Mouse (Mus musculus) lung, postnatal 10 days (tissue): ENCODE measurements around the gene Tex2.
"Not testable (repeated sequence)": the region's sequence is repeated elsewhere in the genome, so short reads cannot be mapped to it uniquely, and the experiment has no call there.

ENCODE experiments used
- DNase-seq: peaks from one replicate; pipeline ENCODE4 v3.0.0; 2021

The Tex2 gene

DNA sequence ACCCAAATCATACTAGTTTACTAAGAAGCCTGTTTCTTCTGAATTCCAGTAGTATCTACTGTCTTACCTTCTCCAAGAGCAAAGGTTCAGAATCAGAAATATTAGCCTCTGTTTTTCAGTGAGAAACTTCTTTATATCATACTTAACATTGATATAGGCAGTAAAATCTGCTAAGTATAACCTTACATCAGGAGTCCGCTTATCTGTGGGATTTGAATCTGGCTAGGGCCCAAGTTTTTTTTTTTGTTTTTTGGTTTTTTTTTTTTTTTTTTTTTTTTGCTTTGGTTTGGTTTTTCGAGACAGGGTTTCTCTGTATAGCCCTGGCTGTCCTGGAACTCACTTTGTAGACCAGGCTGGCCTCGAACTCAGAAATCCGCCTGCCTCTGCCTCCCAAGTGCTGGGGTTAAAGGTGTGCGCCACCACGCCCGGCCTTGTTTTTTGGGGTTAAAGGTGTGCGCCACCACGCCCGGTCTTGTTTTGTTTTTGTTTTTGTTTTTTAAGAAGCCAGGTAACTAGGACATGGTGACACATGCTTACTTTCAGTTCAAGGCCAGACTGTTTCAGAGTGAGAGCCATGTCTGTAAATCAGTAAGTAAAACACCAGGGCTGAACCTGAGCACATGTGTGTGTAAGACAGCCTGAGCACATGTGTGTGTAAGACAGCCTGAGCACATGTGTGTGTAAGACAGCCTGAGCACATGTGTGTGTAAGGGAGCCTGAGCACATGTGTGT lies 35.4 kb downstream of the Tex2 start:
- DNase-seq: not testable (repeated sequence)

DNA sequence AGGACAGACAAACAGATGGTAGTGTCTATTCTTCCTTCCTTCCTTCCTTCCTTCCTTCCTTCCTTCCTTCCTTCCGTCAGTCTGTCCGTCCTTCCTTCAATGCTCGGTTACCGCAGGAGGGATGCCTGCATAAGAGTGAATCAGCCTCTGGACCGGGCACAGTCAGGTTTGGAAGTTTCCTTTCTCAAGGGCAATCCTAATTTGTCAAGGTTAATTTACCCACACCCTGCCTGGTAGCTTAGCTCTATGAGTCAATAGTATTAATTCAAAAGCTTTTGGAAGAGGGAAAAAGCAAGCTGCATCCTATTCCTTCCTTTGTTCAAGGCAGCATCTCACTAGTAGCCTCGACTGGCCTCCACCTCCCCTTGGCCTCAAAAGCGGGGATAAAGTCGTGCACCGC lies 38.8 kb downstream of the Tex2 start:
- DNase-seq: no peak

DNA sequence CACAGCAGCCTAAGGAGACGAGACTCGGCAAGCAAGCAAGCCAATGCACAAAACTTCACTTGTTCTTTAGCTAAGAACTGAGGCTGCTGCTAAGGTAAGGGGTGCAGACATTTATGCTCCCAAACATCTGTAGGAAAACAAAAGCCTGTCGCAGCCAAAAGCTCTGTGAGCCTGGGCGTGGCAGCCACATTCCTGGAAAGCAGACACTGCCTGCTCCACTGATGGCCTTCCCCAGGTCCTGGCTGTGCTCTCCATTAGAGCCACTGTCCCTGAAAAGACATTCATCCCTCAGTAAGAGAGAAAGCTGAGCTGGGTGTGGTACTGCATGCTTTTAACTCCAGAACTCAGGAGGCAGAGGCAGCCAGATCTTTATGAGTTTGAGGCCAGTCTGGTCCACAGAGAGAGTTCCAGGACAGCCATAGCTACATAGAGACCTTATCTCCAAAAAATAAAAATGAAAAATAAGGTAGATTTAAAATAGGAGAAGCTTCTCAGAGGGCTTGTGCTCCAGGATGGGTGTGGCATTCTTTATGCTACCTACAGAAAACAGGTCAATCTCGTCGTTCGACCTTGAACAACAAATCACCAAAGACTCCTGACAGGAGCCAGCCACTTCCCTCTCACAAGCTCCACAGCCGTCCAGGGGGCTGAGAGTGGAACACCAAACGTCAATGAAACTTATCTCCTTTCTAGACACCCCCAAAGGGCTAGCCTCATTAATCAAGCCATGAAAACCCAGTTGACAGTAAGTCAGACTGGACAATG lies 39.6 kb downstream of the Tex2 start:
- no peak for DNase-seq

DNA sequence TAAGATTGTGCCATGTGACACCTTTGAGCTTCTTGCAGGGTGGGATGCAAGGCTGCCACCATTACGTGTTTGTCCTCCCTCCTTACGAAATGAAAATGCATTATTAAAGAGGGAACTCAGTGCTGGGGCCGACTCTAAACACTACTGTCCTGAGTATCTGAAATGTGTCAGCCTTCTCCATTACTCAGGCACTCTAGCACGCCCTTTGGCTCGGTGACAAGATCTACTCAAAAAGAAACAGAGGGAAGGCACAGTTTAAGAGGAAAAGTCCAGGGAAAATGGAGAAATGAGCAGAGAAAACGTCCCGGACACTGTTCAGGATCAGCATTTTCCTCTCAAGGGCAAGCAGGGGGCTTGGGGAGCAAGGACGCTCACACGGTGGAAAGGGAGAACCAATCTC lies 40.3 kb downstream of the Tex2 start:
- DNase-seq: peak; percentile 64

DNA sequence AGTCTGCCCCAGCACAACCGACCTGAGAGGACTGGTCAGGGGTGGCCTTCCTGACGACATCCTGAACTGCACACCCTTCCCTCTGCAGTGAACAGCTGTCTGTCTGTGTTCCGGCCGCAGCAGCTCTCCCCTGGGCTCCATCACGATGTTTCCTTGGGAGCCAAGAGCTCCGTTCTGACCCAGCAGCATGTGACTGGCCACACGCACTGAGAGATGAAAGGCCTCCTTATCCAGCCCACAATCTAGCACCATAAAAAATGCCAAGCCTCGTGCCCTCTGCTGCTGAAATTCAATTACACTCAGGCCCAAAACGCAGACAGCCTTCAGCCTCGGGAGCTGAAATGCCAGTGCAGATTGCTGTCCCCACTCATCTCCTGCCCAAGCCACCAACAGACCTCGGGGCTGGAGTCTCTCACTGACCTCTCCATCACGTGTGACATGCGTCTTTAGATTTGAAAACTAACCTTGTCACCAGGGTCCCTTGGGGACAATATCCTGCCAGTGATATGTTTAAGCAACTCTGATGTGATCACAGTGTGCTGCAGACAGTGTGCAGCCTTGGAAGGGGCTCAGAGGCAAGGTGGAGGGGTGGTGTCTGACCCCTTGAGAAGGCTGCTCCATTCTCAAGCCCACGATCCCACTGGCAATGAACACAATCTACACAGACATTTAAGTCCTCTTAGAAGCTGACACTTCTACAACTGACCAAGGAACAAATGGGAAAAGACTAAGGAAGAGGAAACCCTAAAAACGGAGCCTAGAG lies 41.0 kb downstream of the Tex2 start:
- DNase-seq: peak; percentile 30

DNA sequence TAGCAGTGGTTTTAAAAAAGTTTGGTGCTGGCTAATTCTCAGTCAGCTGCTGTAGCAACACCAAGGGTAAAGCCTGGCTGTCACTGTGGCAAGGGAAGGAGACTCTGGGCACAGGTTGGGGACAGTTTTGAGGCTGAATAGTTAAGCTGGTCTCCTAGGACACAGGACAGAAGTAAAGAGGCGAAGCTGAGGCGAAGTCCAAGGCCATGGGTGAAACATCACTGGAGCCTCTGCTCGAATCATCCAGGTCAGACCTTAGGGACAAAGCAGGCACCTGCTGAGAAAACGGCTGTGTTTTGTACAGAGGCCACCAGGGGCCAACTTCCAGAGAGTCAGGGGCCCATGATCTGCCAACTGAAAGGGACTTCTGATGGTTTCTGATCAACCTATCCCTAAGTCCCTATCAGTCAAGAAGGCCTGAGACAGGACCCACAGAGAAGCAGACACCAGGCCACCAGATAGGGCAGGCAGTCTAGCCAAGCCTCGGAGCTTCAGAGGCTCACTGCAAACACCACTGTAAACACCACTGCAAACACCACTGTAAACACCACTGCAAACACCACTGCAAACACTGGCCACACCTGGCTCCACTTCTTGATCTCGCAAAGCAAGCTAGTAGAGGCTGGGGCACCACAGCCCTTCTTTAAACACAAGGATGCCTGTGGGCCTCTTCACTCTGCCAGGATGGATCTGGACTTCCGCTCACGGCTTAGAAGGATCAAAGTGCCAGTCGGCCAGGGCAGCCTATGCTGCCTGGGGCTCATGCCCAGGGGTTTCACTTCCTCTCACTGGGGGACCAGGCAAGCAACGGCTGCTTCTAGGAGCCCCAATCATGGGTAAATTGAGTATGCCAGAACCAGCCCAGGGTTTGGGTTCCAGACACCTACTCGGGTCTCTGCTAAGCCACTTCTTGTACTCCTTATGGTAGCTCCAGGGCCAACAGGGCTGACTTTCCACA lies 41.9 kb downstream of the Tex2 start:
- no peak for DNase-seq

DNA sequence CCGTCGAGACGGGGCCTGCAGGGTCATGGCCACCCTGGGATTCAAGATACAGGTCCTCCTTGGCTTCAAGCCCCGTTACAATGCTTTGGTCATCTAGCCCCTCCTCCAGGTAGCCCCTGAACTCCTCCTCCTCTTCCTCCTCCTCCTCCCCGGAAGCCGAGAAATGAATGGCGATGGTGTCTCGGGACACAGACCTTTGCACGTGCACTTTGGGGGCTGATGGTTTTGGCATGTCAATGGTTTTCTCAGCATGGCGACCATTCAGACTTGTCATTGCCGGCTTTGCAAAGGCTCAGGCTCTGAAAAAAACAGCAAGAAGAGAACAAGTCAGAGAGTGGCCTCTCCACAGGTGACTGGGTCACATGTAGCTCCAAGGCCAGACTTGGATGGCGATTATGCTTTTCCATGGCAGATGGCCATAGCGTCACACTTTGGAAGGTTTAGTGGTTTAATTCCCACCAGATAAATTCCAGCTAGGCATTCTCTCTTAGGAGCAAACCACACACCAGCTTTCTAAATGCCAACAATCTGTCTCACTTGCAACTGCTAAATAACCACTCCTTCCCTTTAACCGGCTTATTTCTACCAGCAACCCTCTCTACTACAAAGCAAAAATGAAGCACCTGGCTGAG lies 44.8 kb downstream of the Tex2 start:
- no peak for DNase-seq

DNA sequence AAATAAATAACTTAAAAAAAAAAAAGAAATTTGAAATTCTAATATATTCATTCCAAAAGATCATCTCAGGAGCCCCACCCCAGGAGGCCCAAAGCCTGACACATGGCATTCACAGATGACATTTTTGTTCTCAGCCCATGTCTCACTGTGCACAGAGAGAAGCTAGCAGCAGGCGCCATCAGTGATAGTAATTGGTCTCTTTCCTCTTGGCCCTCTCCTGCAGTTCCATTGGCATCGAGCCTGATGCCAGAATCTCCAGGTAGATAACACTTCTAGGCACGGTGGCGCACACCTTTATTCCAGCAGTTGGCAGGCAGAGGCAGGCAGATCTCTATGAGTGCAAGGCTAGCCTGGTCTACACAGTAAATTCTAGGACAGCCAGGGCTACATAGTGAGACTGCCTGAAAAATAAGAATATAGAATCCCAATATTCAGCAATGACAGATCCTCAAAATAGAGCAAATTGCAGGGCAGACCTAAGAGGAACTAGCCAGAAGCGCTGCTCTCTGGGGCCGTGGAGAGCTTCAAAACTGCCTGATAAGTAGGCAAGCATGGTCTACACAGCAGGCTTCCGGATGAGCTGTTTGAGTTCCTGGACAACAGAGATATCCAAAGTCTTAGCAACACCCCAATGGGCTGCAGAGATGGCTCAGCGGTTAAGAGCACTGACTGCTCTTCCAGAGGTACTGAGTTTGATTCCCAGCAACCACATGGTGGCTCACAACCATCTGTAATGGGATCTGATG lies 47.0 kb downstream of the Tex2 start:
- DNase-seq: no peak

DNA sequence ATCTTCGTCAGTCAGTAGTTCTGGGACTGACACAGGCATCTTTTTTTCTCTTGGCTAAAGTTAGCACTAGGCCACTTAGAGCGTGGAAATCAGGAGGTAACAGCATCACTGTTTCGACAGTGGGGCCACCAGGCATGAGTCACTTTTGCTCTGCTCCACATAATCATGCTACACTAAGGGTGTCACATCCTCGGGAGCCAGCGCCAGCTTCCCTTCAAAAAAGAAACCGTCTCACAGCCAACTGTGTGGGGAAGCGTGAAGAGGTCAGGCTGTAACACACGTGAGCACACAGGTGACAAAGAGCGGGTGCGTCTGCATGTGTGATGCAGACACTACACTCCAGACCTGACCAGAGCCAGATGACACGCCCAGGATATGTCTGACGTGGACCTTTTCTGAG lies 49.0 kb downstream of the Tex2 start:
- no peak for DNase-seq

DNA sequence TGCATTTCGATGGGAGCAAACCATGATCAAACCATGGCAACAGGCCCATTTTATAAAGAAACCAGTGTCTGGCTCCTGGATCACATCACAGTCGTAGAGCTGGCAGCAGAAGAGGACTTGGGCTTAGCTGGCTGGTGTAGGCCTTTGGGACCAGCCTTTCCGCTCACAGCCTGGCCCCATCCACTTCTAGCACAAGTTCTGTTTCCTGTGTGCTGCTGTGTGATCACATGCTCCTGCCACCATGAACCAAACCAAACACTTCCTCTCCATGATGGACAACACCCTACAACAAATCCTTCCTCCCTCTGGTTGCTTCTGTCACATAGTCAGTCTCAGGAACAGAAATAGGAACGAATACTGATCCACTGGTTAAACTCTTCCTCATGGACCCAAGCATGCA lies 50.5 kb downstream of the Tex2 start:
- DNase-seq: no peak

DNA sequence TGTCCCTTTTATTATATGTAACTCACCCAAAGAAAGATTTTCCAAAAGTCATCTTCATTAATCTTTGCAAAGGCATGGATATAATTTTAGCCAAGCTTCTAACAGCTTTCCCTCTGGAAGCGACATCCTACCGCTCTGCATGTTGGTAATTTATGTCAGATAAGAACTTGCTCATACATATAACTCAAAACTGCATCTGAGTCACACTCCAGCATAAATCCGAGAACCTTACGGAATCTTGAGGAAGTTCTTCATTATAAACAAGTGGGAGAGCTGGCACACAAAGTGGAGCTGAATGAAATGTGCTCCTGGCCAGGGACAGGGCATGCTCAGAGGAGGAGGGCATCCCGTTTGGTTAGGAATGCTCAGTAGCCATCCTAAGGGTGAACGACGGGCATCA lies 53.5 kb downstream of the Tex2 start:
- no peak for DNase-seq

DNA sequence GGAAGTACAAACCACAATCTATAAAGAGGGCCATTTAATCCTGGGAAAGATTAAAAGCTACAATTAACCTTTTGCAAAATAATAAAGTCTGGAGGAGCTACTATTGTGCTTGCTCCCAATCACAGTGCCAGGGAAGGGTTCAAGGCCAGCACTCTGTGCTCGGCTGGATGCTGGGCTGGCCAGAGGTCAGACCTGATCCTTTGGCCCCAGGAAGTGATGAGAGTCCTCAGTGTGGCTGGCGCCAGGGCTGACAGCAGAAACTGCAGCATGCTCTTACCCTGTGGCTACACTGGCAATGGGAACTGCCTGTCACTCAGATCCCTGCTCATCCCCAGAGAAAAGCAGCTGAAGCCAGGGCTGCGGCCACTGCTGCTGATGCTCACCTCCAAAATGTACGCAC lies 55.2 kb downstream of the Tex2 start:
- no peak for DNase-seq

DNA sequence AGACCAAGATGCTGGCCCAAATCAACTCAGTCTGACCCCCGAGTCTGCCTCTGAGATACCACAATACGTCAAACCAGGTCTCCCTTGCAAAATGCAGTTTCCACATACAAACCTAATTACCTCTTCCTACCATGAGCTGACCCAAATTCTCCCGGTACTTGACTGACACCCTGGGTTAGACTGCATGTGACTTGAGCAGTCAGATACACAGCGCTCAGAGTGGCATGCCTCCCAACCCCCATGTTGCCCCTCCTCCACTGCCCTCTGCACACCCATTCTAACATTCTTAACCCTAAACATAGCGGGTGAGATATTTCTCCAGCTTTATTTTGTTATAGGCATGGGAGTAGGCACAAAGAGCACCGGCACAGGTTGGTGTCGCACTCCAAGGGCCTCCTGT lies 55.8 kb downstream of the Tex2 start:
- DNase-seq: no peak

DNA sequence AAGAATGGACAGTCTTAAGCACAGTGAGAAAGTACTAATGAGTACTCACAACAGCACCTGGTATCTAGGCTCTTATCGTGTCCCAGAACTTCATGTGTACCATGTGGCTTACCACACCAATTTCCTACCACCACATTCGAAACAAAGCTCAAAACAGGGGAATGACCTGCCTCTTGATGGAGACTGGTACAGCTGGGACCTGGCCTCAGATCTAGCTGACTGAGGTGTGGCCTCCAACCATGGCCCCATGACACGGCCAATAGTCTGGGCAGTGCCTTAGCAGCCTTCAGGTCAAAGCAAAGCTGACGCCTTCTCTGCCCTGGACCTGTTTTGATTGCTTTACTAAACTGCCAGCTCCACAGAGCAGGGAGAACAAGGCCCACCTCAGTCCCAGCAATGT lies 56.5 kb downstream of the Tex2 start:
- no peak for DNase-seq

DNA sequence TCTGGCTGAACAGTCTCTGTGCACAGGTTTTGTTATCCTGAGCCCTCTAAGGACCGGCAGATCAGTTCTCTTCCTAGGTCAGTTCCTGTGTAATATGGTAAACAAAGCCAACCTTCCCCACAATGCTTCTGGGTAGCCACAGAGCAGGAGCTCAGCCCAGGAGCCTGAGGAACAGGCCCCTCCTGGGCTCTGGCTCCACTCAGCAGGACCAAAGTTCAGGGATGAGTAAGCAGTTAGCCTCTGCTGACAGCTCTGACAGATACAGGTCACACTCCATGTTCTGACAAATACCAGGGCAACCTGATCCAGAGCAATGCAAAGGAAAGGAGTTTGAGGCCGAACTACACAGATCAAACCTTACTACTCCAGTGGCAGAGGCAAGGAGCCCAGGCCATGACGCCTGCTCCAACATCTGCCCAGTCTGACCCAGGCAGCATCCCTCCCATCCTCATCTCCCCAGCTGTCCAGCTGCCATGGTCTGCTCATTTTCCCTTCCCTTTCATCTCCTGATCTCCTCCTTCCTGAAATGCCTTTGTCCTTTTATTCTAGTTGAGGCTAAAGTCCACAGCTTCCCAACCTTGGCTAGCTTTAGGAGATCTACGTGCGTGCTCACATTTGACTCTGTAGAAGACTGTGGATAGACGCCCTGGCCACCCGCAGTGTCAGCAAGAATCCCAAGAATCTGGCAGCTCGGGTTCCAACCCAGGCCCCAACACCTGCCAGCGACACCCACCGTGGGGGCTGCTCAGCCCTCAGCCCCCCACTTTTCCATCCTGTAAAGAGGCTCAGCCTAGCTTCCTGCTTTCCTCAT lies 57.2 kb downstream of the Tex2 start:
- DNase-seq: no peak

DNA sequence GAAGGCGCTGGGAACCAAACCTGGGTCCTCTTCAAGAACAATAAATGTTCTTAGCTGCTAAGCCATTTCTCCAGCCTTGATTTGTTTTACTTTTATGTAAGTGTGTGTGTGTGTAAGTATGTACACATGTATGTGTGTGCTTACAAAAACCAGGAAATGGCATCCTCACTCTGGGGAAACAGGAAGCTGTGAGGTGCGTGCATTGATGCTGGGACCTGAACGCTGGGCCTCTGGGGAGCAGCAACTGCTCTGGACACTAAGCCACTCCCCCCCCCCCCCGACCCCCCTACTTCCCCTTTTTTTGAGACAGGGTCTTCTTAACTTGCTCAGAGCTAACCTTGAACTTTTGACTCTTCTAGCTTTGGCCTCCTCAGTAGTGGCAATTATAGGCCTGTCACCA lies 62.8 kb downstream of the Tex2 start:
- no peak for DNase-seq

DNA sequence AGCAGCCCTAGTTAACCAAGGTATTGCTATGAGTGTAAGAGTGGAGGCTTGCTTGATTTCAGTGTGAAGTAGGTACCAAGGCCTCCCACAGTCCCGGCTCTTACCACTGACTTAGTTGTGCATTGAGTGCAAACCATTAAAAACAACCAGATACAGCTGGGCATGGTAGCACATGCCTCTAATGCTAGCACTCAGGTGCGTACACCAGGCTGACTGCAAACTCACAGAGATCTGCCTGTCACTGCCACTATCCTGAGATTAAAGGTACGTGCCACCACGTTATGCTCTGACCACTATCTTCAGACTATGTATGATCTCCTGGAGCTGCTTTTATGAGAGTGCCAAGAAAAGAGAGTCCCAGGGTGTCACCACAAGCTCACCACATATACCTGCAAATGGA lies 67.1 kb downstream of the Tex2 start:
- no peak for DNase-seq

DNA sequence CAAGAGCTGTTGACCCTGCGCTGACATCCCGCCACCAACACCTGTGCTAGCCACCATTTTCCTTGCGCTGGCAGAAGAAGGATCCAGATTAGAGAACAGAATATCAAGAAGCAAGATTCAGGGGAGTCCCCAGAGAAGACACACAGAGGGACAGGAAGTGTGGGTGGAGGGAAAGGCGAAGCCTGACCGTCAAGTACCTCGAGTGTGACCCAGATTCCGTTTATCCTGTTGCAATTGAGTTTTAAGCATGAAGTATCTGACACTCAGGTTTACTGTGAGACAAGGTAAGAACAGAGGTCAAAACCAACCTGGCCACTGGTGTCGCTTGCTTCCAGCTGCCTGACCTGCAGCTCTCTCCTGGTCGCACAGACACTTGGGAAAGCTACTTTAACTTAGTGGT lies 68.3 kb downstream of the Tex2 start:
- no peak for DNase-seq

DNA sequence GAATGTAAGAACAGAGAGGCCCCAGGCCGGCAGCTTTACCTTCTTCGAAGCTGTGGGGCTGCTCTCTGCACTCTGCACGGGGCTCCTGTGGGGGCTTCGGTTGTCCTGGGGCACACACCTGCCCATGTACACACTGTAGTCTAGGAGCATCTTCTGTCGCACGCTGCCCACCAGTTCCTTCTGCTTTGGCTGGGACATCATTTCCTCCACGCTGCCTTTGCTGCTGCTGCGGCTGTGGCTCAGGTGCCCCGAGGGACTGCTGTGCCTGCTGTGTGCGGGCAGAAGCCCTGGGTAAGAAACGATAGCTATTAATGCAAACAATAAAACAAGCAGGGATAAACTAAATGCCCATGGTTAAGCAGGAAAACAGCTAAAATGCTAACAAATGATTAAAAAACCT lies 69.1 kb downstream of the Tex2 start:
- no peak for DNase-seq

DNA sequence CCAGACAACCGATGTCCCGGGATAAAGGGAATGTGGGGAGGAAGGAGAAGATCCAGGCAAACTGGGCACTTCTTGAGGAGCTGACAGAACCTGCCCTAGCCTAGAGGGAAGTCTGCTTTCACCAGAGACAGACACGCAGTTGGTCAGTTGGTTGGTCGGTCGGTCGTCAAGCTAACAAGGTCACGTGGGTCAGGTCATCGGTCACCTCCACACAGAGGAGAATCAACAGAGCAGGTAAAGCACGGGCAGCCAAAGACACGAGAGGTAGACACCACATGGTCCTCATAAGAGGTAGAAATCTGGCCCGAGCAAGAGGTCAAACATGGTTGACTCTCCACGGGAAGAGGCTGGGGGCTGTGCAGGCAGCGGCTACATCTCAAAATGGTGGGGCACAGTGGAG lies 70.2 kb downstream of the Tex2 start:
- no peak for DNase-seq

DNA sequence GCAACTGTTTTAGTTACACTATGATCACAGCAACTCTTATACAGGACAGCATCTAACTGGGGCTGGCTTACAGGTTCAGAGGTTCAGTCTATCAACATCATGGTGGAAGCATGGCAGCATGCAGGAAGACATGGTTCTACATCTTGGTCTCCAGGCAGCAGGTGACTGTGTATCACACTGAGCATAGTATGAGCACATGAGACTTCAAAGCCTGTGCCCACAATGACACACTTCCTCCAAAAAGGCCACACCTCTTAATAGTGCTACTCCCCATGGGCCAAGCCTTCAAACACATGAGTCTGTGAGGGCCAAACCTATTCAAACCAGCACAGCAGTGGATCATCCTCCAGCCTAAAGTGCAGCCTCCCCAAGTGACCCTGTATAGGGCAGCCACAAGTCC lies 70.8 kb downstream of the Tex2 start:
- DNase-seq: no peak
